8 mouse cellular contexts compared by ENCODE assay signal in the genomic region with DNA sequence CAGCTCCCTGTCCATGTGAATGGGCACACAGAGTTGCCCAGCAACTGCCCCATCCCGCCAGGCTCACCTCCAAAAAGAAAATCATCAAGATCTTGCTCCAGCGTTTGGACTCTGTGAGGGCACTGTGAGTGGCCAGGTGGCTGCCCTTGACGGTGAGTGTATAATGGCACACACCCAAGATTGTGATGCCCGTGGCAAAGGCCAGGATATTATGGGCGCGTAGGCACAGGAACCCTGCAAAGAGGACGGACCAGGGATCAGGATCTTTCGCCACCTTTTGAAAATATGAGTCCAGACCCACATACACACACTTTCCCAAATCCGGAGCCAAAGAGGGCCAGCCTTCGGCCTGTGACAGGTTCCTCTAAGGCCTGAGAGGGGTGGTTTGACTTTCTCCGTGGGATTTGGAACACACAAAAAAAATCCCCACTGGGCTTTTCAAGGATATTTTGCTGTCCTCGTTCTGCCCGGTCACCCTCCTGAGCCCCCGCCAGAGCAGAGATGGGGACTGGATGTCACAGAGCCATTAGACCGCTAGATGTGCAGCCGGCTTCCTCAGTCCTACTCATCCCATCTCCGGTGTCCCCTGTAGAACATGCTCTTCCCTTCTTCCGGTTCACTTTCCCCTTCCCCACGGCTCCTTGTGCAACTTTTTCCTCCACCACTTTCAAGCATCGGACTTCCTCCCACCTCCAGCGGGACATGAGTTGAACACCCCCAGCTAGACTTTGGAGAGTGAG. TPM values are rescaled to one million over a fixed set of nuclear protein-coding genes. Genes with fewer than 3 reads are reported as not detected.
DNase-seq lines count a peak whose midpoint lies in the region; ATAC-seq and TF ChIP-seq lines count a peak whose summit lies in the region.

No protein-coding gene starts in this region.

- H3K27ac ChIP-seq in liver, adult 2 months (replicated peaks; ENCODE audit: insufficient read depth, low read depth, low read length): peak overlapping the region; percentile 88
- no peak overlapping the region for H3K27ac ChIP-seq in intestine, embryonic 14.5 days (ENCODE audit: low read depth)
- H3K27ac ChIP-seq in midbrain, embryonic 10.5 days (replicated peaks): peak overlapping the region; percentile 82

- H3K4me3 ChIP-seq in liver, adult 2 months (ENCODE audit: insufficient read depth, low read depth, low read length): peak overlapping the region; percentile 86
- peak overlapping the region; percentile 39 for H3K4me3 ChIP-seq in intestine, embryonic 14.5 days (ENCODE audit: low read depth, low read length)
- peak overlapping the region; percentile 67 for H3K4me3 ChIP-seq in midbrain, embryonic 10.5 days

- 14% methylated on average over 21 of the region's 21 CpGs for WGBS in liver, adult 2 months
- WGBS in intestine, embryonic 14.5 days: 55% methylated on average over 21 of the region's 21 CpGs
- 57% methylated on average over 21 of the region's 21 CpGs for WGBS in midbrain, embryonic 10.5 days

- TF ChIP-seq CTCF in liver, adult 2 months (IDR thresholded peaks at IDR 0.05; ENCODE audit: low read depth, low read length): no peak

- H3K9me3 ChIP-seq in intestine, embryonic 14.5 days (ENCODE audit: control insufficient read depth, low read length): no peaks in the 10 kb centered on the region
- peaks cover 5% of the 10 kb centered on the region; the same call in 1 of the 2 replicates for H3K9me3 ChIP-seq in midbrain, embryonic 10.5 days (replicated peaks)

- DNase-seq in liver, adult 2 months (ENCODE audit: extremely low read depth, low read depth, low spot score): peak; percentile 95
- DNase-seq in liver: no peak
- peak; percentile 68 to 72 for DNase-seq in cerebellum, postnatal 36 days
- peak; percentile 55 for DNase-seq in intestine, embryonic 14.5 days (ENCODE audit: low spot score)
- DNase-seq in midbrain, embryonic 10.5 days (ENCODE audit: low spot score): no peak
- no peak for DNase-seq in frontal cortex, postnatal 14 days (ENCODE audit: low spot score in 2 of 2)
- no peak for DNase-seq in B cell, adult 2 months
- no peak for DNase-seq in spleen, postnatal 4 days (ENCODE audit: low spot score in 2 of 2)

- peak; percentile 30; the same call in 1 of the 2 replicates for TF ChIP-seq POLR2A in liver, adult 2 months (IDR thresholded peaks at IDR 0.05; ENCODE audit: extremely low read depth, insufficient read depth, low read length)

- ATAC-seq in intestine, embryonic 14.5 days (replicated peaks; ENCODE audit: low FRiP score, low TSS enrichment, low read depth): no peak

- H3K27me3 ChIP-seq in liver, adult 2 months (ENCODE audit: control insufficient read depth, insufficient read depth, low read length): no peaks in the 10 kb centered on the region
- peaks cover 19% of the 10 kb centered on the region for H3K27me3 ChIP-seq in intestine, embryonic 14.5 days (replicated peaks; ENCODE audit: control insufficient read depth, insufficient read depth, low read length)
- H3K27me3 ChIP-seq in midbrain, embryonic 10.5 days (ENCODE audit: low read depth, poor library complexity, severe bottlenecking): peaks cover 45% of the 10 kb centered on the region

- H3K79me2 ChIP-seq in liver, adult 2 months (ENCODE audit: control insufficient read depth, insufficient read depth, low read length): peaks cover 10% of the 10 kb centered on the region; the same call in 1 of the 2 replicates

- H3K4me2 ChIP-seq in intestine, embryonic 14.5 days (ENCODE audit: low read length): peak overlapping the region; percentile 73

- H3K9ac ChIP-seq in liver, adult 2 months (ENCODE audit: low read depth, low read length): peak overlapping the region; percentile 93
- H3K9ac ChIP-seq in intestine, embryonic 14.5 days (ENCODE audit: low read length): peak overlapping the region; percentile 36

- peaks cover 7% of the 10 kb centered on the region; the same call in 1 of the 2 replicates for H3K36me3 ChIP-seq in liver, adult 2 months (ENCODE audit: control insufficient read depth, insufficient read depth, low read length)
- H3K36me3 ChIP-seq in intestine, embryonic 14.5 days (ENCODE audit: control insufficient read depth, insufficient read depth, low read length): no peaks in the 10 kb centered on the region
- no peaks in the 10 kb centered on the region for H3K36me3 ChIP-seq in midbrain, embryonic 10.5 days

- peaks cover 20% of the 10 kb centered on the region for H3K4me1 ChIP-seq in liver, adult 2 months (ENCODE audit: control insufficient read depth, insufficient read depth, low read length)
- no peaks in the 10 kb centered on the region; the same call in none of the 2 replicates for H3K4me1 ChIP-seq in intestine, embryonic 14.5 days (replicated peaks; ENCODE audit: control insufficient read depth, insufficient read depth, low read length)
- H3K4me1 ChIP-seq in midbrain, embryonic 10.5 days: peaks cover 22% of the 10 kb centered on the region

RNA-seq across cellular contexts. Expression of a gene that starts 0.8 kb away (rescaled TPM):
- 56.1 and 78.8 TPM in 2 replicates for total RNA-seq in liver, adult 2 months (2014; rRNA removed)
- polyA plus RNA-seq in liver, adult 2 months (2012; rRNA removed): 55.3 and 66.0 TPM in 2 replicates
- polyA plus RNA-seq in intestine, embryonic 14.5 days (2014; fragmentation: Nextera tagmentation; extraction: Ambion mirVana): 1.4 and 1.6 TPM in 2 replicates
- polyA plus RNA-seq in midbrain, embryonic 10.5 days (2016; fragmentation: Nextera tagmentation; extraction: Ambion mirVana): 0.22 and 0.37 TPM in 2 replicates

RNA-seq across cellular contexts. Expression of a gene that starts 10.3 kb away (rescaled TPM):
- total RNA-seq in liver, adult 2 months (2014; rRNA removed): not detected in 2 replicates
- polyA plus RNA-seq in liver, adult 2 months (2012; rRNA removed): not detected in 2 replicates
- polyA plus RNA-seq in intestine, embryonic 14.5 days (2014; fragmentation: Nextera tagmentation; extraction: Ambion mirVana): not detected in 2 replicates
- polyA plus RNA-seq in midbrain, embryonic 10.5 days (2016; fragmentation: Nextera tagmentation; extraction: Ambion mirVana): not detected in 2 replicates

RNA-seq across cellular contexts. Expression of a gene that starts 19.8 kb away (rescaled TPM):
- 13.7 and 15.8 TPM in 2 replicates for total RNA-seq in liver, adult 2 months (2014; rRNA removed)
- polyA plus RNA-seq in liver, adult 2 months (2012; rRNA removed): 28.3 and 28.4 TPM in 2 replicates
- 11.3 and 14.2 TPM in 2 replicates for polyA plus RNA-seq in intestine, embryonic 14.5 days (2014; fragmentation: Nextera tagmentation; extraction: Ambion mirVana)
- 16.7 and 19.8 TPM in 2 replicates for polyA plus RNA-seq in midbrain, embryonic 10.5 days (2016; fragmentation: Nextera tagmentation; extraction: Ambion mirVana)

RNA-seq across cellular contexts. Expression of a gene that starts 25.2 kb away (rescaled TPM):
- 0.20 and 0.28 TPM in 2 replicates for total RNA-seq in liver, adult 2 months (2014; rRNA removed)
- 0.26 and 0.50 TPM in 2 replicates for polyA plus RNA-seq in liver, adult 2 months (2012; rRNA removed)
- polyA plus RNA-seq in intestine, embryonic 14.5 days (2014; fragmentation: Nextera tagmentation; extraction: Ambion mirVana): 0.14 TPM in 1 of 2 replicates, not detected in the other
- polyA plus RNA-seq in midbrain, embryonic 10.5 days (2016; fragmentation: Nextera tagmentation; extraction: Ambion mirVana): not detected in 2 replicates

RNA-seq across cellular contexts. Expression of a gene that starts 29.6 kb away (rescaled TPM):
- total RNA-seq in liver, adult 2 months (2014; rRNA removed): under 0.01 TPM in 1 of 2 replicates, not detected in the other
- 0.05 and 0.07 TPM in 2 replicates for polyA plus RNA-seq in liver, adult 2 months (2012; rRNA removed)
- polyA plus RNA-seq in intestine, embryonic 14.5 days (2014; fragmentation: Nextera tagmentation; extraction: Ambion mirVana): not detected in 2 replicates
- 0.02 and 0.06 TPM in 2 replicates for polyA plus RNA-seq in midbrain, embryonic 10.5 days (2016; fragmentation: Nextera tagmentation; extraction: Ambion mirVana)

Comparison
In these comparisons a context has a peak if more than half of its experiments do, and no peak if none do; other contexts are left out.
1. DNase-seq: peak in liver, adult 2 months (single experiment), cerebellum, postnatal 36 days (2 of 2) and intestine, embryonic 14.5 days (single experiment); none in liver (single experiment), midbrain, embryonic 10.5 days (single experiment), frontal cortex, postnatal 14 days (0 of 2), B cell, adult 2 months (0 of 2) and spleen, postnatal 4 days (0 of 2).
2. RNA of a gene that starts 0.8 kb away (polyA plus RNA-seq): 55.3 to 66.0 TPM in liver, adult 2 months; 1.4 to 1.6 TPM in intestine, embryonic 14.5 days and 0.22 to 0.37 TPM in midbrain, embryonic 10.5 days; every median in the first group is over 10 times any median in the second.
3. Peak in every context shown above with its lines, with median percentiles within 50 percentile points of each other: H3K4me3 ChIP-seq.